Mouse (Mus musculus) heart, embryonic 12.5 days (tissue): ENCODE measurements around the gene Mif. TPM values are rescaled to one million over a fixed set of nuclear protein-coding genes. Genes with fewer than 3 reads are reported as not detected.

Experiments
- ATAC-seq: fragments of 200-750 bp; cut with Nextera tagmentation; 2 replicates; pipeline ENCODE4 v1.8.0; 2017; ENCODE audit warnings: moderate TSS enrichment, moderate library complexity; ENCODE audit not compliant: insufficient number of reproducible peaks, low FRiP score
- H3K27ac ChIP-seq: fragments of 300-500 bp; sonication (generic); 2 replicates; pipeline ENCODE4 v1.5.1; 2016; ENCODE audit warnings: mild to moderate bottlenecking, moderate library complexity; ENCODE audit not compliant: poor library complexity, severe bottlenecking
- H3K27me3 ChIP-seq: fragments of 300-500 bp; sonication (generic); replicated peaks from 2 replicates; pipeline ENCODE4 v1.6.1; 2016; ENCODE audit warnings: mild to moderate bottlenecking, moderate library complexity
- H3K36me3 ChIP-seq: fragments of 300-500 bp; sonication (generic); 2 replicates; pipeline ENCODE4 v1.6.1; 2016; ENCODE audit warnings: mild to moderate bottlenecking, moderate library complexity
- H3K4me1 ChIP-seq: fragments of 300-500 bp; sonication (generic); replicated peaks from 2 replicates; pipeline ENCODE4 v1.6.1; 2016; ENCODE audit warnings: mild to moderate bottlenecking
- H3K4me2 ChIP-seq: fragments of 300-500 bp; sonication (generic); 2 replicates; pipeline ENCODE4 v1.6.1; 2016; ENCODE audit warnings: mild to moderate bottlenecking, moderate library complexity
- H3K4me3 ChIP-seq: fragments of 300-500 bp; sonication (generic); 2 replicates; pipeline ENCODE4 v1.5.1; 2016; ENCODE audit warnings: mild to moderate bottlenecking
- H3K9ac ChIP-seq: fragments of 300-500 bp; sonication (generic); 2 replicates; pipeline ENCODE4 v1.6.1; 2016; ENCODE audit warnings: mild to moderate bottlenecking, moderate library complexity
- H3K9me3 ChIP-seq: fragments of 300-500 bp; sonication (generic); replicated peaks from 2 replicates; pipeline ENCODE4 v1.6.1; 2016; ENCODE audit warnings: mild to moderate bottlenecking, moderate library complexity
- WGBS: fragments of 180-500 bp; shearing (Covaris S2); methylation state at CpG from one replicate; pipeline ENCODE4 v1.1.7; 2016; 5-methylcytosine and 5-hydroxymethylcytosine counted together
- polyA plus RNA-seq: library from polyadenylated mRNA; unstranded; fragments of >200 nt; fragmentation: Nextera tagmentation; extraction: Ambion mirVana; gene quantifications from 2 replicates; pipeline ENCODE4 v1.2.1, GENCODE M21; 2016

Mif gene
- polyA plus RNA-seq, 1 experiment from 2014 or later, result 2,393 TPM

- Histone ChIP-seq H3K27ac (no peak overlapping the region), H3K36me3 (no peaks in the 10 kb centered on the region), H3K9me3 (0 out of 2 replicates have a peak, but pooled peaks cover 8% of the 10 kb centered on the region), H3K4me2 (no peak overlapping the region), H3K4me1 (0 out of 2 replicates have a peak, but pooled peaks cover 4% of the 10 kb centered on the region), H3K4me3 (no peak overlapping the region), H3K9ac (no peak overlapping the region), H3K27me3 (no peaks in the 10 kb centered on the region)
- 67% methylated on average over 1 of the region's 1 CpGs for WGBS
- no peak for ATAC-seq
Observed at GRCm38 (mm10) chr10:75823782-75824181, 36.3 kb downstream of the Mif start.

GRCm38 (mm10) chr10:75822443-75822842, 37.6 kb downstream of the Mif start, which contains the start of gene Gstt4:
Gene Gstt4, minus strand, starts transcription at chr10:75822543.
- Histone ChIP-seq H3K4me1 (0 out of 2 replicates have a peak, but pooled peaks cover under 1% of the 10 kb centered on the region), H3K4me3 (no peak within 1 kb of the TSS), H3K9ac (no peak within 1 kb of the TSS), H3K27me3 (no peaks in the 10 kb centered on the region), H3K36me3 (no peaks in the 10 kb centered on the region), H3K27ac (no peak within 1 kb of the TSS), H3K9me3 (0 out of 2 replicates have a peak, but pooled peaks cover 8% of the 10 kb centered on the region), H3K4me2 (no peak within 1 kb of the TSS)
- WGBS, result 93% methylated on average over 2 of the region's 2 CpGs
- ATAC-seq, result no peak

- Histone ChIP-seq H3K4me2 (no peak overlapping the region), H3K4me3 (no peak overlapping the region), H3K27me3 (peaks cover 4% of the 10 kb centered on the region; the same call in 1 of the 2 replicates), H3K27ac (no peak overlapping the region), H3K36me3 (no peaks in the 10 kb centered on the region), H3K9ac (no peak overlapping the region), H3K9me3 (0 out of 2 replicates have a peak, but pooled peaks cover 8% of the 10 kb centered on the region), H3K4me1 (no peaks in the 10 kb centered on the region)
- WGBS, result 81% methylated on average over 5 of the region's 5 CpGs
- ATAC-seq, result no peak
Observed at GRCm38 (mm10) chr10:75819882-75820281, 40.2 kb downstream of the Mif start.

GRCm38 (mm10) chr10:75818641-75819040, 41.4 kb downstream of the Mif start:
- no peaks in the 10 kb centered on the region for H3K36me3 ChIP-seq
- ATAC-seq, result no peak
- no peak overlapping the region for H3K27ac ChIP-seq
- H3K9ac ChIP-seq, result no peak overlapping the region
- H3K9me3 ChIP-seq, result 0 out of 2 replicates have a peak, but pooled peaks cover 6% of the 10 kb centered on the region
- H3K27me3 ChIP-seq, result peaks cover 8% of the 10 kb centered on the region; the same call in 1 of the 2 replicates
- no peak overlapping the region for H3K4me3 ChIP-seq
- H3K4me1 ChIP-seq, result no peaks in the 10 kb centered on the region
- WGBS, result 52% methylated on average over 10 of the region's 10 CpGs
- H3K4me2 ChIP-seq, result no peak overlapping the region

Other genes with a start within 250 kb of the Mif start
- 4.5 and 5.1 TPM in 2 replicates for gene Susd2, start 216.2 kb downstream of the Mif start, polyA plus RNA-seq
- gene Cabin1, start 95.9 kb downstream of the Mif start, polyA plus RNA-seq, result 26.0 and 26.7 TPM in 2 replicates
- 31.0 and 35.3 TPM in 2 replicates for gene Ddt, start 86.8 kb downstream of the Mif start, polyA plus RNA-seq
- not detected in 2 replicates for gene Gm20441, start 79.3 kb downstream of the Mif start, polyA plus RNA-seq
- 2.7 and 3.2 TPM in 2 replicates for gene Gstt3, start 78.8 kb downstream of the Mif start, polyA plus RNA-seq
- gene Gstt1, start 61.7 kb downstream of the Mif start, polyA plus RNA-seq, result 3.9 and 4.2 TPM in 2 replicates
- not detected in 2 replicates for gene Gstt4, start 37.7 kb downstream of the Mif start, polyA plus RNA-seq
- 7.2 and 8.1 TPM in 2 replicates for gene Gstt2, start 22.8 kb downstream of the Mif start, polyA plus RNA-seq
- 2.1 and 2.2 TPM in 2 replicates for gene Derl3, start 33.2 kb upstream of the Mif start, polyA plus RNA-seq
- gene Smarcb1, start 61.4 kb upstream of the Mif start, polyA plus RNA-seq, result 125 and 126 TPM in 2 replicates
- gene Chchd10, start 72.9 kb upstream of the Mif start, polyA plus RNA-seq, result 408 and 409 TPM in 2 replicates
- 25.4 and 27.1 TPM in 2 replicates for gene Mmp11, start 76.3 kb upstream of the Mif start, polyA plus RNA-seq
- gene Gm867, start 80.4 kb upstream of the Mif start, polyA plus RNA-seq, result 0.80 and 1.1 TPM in 2 replicates
- gene Vpreb3, start 82.8 kb upstream of the Mif start, polyA plus RNA-seq, result 0.24 TPM in 1 of 2 replicates, not detected in the other
- 0.06 TPM in 1 of 2 replicates, not detected in the other for gene Gm5134, start 94.3 kb upstream of the Mif start, polyA plus RNA-seq
- 19.2 and 19.7 TPM in 2 replicates for gene Zfp280b, start 172.4 kb upstream of the Mif start, polyA plus RNA-seq